Mouse (Mus musculus): ENCODE results near the gene Gm10553.
"Not testable (repeated sequence)": the region's sequence is repeated elsewhere in the genome, so short reads cannot be mapped to it uniquely, and the experiment has no call there.

The Gm10553 gene

DNA sequence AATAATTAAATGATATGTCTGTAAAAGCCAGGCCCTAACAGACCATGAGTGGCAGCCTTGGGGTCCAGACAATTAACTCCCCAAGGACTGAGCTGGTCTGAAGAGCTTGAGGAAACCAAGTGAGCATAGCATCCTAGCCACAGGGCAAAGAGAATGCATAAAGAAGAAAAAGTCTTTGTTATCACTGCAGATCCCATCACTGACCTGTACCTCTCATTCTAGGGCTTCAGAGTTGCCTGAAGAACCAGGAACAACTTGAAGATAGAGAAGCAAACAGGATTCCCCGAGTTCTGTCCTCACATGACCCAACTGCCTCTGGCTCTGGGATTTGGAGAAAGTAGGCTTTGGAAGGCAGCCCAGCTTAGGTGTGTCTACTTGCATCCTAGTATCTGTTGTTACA lies at the start of gene Gm10553:
Gm10553 (plus strand) TSS at position 301 of the 400 bp plus-strand sequence.
- not testable (repeated sequence) for DNase-seq (ENCODE audit: low spot score in 2 of 2)

- DNase-seq (ENCODE audit: low spot score in 2 of 2), result not testable (repeated sequence)
Observed at GRCm38 (mm10) chr1:85071690-85072089, 28.3 kb upstream of the Gm10553 start.

- not testable (repeated sequence) for DNase-seq (ENCODE audit: low spot score in 2 of 2)
Observed at GRCm38 (mm10) chr1:85073099-85073498, 26.9 kb upstream of the Gm10553 start.

GRCm38 (mm10) chr1:85084803-85085202 lies 15.2 kb upstream of the Gm10553 start:
- DNase-seq (ENCODE audit: low spot score in 2 of 2), result not testable (repeated sequence)

DNA sequence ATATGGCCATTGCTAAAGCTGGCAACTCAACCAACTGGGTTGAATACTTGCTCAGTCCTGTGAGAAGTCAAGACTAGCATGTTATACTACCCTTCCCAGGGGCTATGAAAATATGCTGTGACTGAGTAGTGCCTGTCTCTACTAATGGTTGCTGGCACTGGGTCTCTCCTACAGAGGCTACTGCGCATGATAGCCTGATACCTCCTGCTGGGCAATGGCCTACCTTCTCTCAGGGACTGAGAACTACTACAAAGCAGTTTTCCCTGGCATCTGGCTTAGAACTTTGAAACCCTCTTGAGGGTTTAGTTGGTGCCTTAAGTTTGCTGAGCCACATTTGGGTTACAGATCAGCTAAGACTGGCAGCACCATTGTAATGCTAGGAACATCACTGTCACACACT lies 13.8 kb upstream of the Gm10553 start:
- DNase-seq (ENCODE audit: low spot score in 2 of 2), result not testable (repeated sequence)

DNA sequence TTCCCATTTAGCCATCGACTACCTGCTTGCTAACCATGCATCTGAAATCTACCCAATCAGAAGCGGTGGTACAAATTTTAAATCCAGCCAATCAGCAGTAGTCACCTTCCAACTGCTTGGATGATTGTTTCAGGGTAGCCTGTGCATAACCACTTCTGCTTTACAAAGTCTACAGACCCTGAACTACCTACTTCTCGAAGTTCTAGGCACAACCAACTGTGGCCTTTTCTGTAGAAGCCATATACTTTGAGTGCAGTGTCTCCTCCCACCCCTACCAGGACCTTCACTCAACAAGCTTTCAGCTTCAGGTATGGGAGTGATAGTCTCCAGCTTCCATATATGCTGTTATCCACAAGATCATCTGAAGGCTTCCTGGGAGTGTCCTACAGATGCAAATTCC lies 7.8 kb upstream of the Gm10553 start:
- DNase-seq (ENCODE audit: low spot score in 2 of 2), result not testable (repeated sequence)

GRCm38 (mm10) chr1:85093011-85093572 lies 6.9 kb upstream of the Gm10553 start:
- not testable (repeated sequence) for DNase-seq (ENCODE audit: low spot score in 2 of 2)

DNA sequence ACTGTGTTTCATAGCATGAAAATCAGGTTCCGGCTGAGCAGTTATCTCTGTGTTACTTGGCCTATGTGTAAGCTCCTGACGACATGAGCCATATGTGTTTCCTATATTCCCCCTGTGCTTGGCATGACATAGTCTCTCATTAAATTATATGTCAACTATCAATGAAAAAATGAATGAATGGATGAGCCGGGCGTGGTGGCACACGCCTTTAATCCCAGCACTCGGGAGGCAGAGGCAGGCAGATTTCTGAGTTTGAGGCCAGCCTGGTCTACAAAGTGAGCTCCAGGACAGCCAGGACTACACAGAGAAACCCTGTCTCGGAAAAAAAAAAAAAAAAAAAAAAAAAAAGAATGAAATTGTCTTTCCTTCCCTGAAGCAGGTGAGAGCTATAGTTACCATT lies 883 bp upstream of the Gm10553 start:
- not testable (repeated sequence) for DNase-seq (ENCODE audit: low spot score in 2 of 2)

DNA sequence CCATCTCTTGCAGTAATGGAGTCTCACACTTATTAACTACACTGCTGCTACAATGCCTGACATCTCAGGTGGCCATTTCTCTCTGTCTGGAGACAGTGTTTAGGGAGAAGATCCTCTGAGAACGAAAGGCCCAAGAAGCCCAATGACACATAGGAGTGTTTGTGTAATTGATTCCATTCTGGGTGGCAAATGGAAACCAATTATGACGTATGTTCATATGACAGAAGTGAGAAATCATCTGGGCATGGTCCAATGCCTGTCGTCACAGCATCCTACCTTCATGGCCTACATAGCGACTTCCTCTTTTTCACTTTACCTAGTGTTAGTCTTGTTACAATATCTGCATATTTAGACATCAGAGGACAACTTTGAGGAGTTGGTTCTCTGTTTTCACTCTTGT lies 1.8 kb downstream of the Gm10553 start:
- DNase-seq (ENCODE audit: low spot score in 2 of 2), result not testable (repeated sequence)

GRCm38 (mm10) chr1:85105336-85105735 lies 5.4 kb downstream of the Gm10553 start:
- not testable (repeated sequence) for DNase-seq (ENCODE audit: low spot score in 2 of 2)

DNA sequence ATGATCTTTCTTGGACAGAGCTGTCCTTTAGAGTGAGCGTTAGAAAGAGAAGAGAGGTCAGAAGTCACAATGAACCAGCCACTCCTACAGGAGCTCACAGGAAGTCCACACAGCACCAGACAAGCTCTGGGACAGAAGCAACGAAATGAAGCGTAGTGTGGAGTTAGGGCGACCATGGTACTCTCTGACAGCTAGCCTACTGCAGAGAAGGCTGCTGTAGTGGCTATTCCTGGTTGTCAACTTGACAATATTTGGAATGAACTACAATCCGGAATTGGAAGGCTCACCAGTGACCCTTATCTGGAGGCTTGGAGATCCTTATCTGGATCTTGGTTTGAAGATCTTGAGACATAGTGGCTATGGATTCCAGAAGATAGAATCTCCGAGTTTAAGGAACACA lies 6.0 kb downstream of the Gm10553 start:
- not testable (repeated sequence) for DNase-seq (ENCODE audit: low spot score in 2 of 2)

DNA sequence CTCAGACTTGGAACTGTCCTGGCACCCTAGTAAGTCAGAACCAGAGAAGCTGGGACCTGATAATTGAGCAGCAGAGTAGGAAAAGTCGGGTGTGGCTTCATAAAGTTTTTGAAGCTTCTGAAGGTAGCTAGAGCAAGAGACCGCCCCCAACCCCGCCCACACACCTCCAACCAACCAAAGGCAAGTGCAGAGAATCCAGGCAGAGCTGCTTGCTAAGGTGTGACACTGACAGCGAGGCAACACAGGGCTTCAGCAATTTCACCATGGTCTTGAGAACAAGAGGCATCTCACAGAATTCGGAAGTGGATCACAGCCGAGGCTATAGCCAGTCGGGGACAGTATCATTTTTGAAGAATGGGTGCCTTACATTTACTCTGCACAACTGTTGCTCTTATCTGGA lies 9.8 kb downstream of the Gm10553 start, which contains the start of gene A530032D15Rik:
A530032D15Rik (minus strand) TSS at position 101 of the 400 bp plus-strand sequence.
- DNase-seq (ENCODE audit: low spot score in 2 of 2), result not testable (repeated sequence)

DNA sequence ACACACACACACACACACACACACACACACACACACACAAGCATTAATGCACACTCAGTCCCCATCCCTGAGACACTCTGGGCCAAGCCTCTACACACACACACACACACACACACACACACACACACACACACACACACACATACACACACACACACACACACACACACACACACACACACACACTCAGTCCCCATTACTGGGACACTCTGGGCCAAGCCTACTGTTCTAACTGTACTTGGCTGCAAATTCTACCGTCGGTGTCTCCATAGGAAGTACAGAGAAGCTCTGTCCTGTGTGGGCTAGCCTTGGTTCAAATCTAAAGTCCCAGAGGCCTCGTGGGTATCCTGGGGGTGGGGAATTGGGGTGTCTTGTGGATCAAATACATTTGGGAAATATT lies 10.9 kb downstream of the Gm10553 start:
- DNase-seq (ENCODE audit: low spot score in 2 of 2), result not testable (repeated sequence)

GRCm38 (mm10) chr1:85111572-85111971 lies 11.6 kb downstream of the Gm10553 start:
- not testable (repeated sequence) for DNase-seq (ENCODE audit: low spot score in 2 of 2)

GRCm38 (mm10) chr1:85112266-85112665 lies 12.3 kb downstream of the Gm10553 start:
- DNase-seq (ENCODE audit: low spot score in 2 of 2), result not testable (repeated sequence)

DNA sequence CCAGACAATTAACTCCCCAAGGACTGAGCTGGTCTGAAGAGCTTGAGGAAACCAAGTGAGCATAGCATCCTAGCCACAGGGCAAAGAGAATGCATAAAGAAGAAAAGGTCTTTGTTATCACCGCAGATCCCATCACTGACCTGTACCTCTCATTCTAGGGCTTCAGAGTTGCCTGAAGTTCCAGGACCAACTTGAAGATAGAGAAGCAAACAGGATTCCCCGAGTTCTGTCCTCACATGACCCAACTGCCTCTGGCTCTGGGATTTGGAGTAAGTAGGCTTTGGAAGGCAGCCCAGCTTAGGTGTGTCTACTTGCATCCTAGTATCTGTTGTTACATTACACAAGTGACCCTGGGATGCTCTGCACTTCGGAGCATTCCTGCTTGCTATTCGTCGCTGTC lies 12.9 kb downstream of the Gm10553 start:
- not testable (repeated sequence) for DNase-seq (ENCODE audit: low spot score in 2 of 2)

- DNase-seq (ENCODE audit: low spot score in 2 of 2), result not testable (repeated sequence)
Observed at GRCm38 (mm10) chr1:85114078-85114477, 14.1 kb downstream of the Gm10553 start.

- peak in 1 of 2 experiments; percentile 76 for DNase-seq (ENCODE audit: low spot score in 2 of 2)
Observed at GRCm38 (mm10) chr1:85114666-85115402, 14.9 kb downstream of the Gm10553 start.

DNA sequence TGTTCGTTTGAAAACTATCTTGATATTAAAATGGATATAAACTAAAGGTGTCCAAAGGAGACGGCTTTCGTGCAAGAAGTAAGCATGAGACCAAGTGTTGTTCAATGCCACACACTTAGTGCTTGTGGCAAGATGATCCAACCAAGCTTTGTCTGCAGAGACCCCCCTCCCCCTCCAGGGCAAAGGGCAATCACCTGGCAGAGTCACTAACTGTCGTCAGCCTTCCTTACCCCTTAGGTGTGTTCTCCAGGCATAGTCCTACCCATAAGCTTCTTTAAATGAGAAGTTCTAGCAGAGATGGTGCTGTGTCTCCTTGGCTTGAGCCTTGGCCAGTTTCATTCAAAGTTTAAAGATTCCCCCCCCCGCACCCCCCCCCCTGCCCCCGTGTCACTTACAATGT lies 17.6 kb downstream of the Gm10553 start:
- DNase-seq (ENCODE audit: low spot score in 2 of 2), result not testable (repeated sequence)

GRCm38 (mm10) chr1:85118341-85118740 lies 18.4 kb downstream of the Gm10553 start:
- not testable (repeated sequence) for DNase-seq (ENCODE audit: low spot score in 2 of 2)

- not testable (repeated sequence) for DNase-seq (ENCODE audit: low spot score in 2 of 2)
Observed at GRCm38 (mm10) chr1:85121841-85122240, 21.9 kb downstream of the Gm10553 start.

GRCm38 (mm10) chr1:85133671-85134070 lies 33.7 kb downstream of the Gm10553 start:
- not testable (repeated sequence) for DNase-seq (ENCODE audit: low spot score in 2 of 2)

Data from urinary bladder, adult 18-20 months (tissue).